Mouse (Mus musculus): ENCODE data around the gene Efcab5.

DNA sequence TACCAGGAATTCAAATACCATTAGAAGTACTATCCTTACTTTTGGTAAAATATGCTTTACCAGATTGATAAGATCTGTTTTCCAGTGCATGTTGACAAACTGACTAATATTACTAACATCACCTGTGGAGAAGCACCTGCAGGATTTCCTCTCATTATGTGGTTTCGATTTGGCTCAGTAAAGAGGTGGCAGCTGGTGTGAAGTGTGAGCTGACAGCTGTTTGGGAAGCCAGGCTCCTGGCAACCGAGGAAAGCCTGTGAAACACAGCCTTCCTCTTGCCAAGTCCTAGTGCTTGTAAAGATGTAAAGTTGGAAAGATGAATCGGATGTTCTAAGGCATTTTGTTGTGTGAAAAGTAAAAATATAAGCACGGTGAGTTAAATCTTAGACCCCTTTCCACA, 7.9 kb downstream of the Efcab5 start:
- no peak for TF ChIP-seq ZNF384 (IDR thresholded peaks at IDR 0.05; ENCODE audit: low read depth, low read length)
- no peak for TF ChIP-seq MAFK (IDR thresholded peaks at IDR 0.05; ENCODE audit: insufficient read depth, low read depth, low read length)
- TF ChIP-seq ZC3H11A (IDR thresholded peaks at IDR 0.05; ENCODE audit: borderline replicate concordance, low read depth, low read length) = no peak
- TF ChIP-seq HCFC1 (IDR thresholded peaks at IDR 0.05; ENCODE audit: borderline replicate concordance, insufficient read depth, low read length) = no peak
